Mouse (Mus musculus): Measurements from ENCODE around the gene Fgr.
"Not testable (repeated sequence)": the region's sequence is repeated elsewhere in the genome, so short reads cannot be mapped to it uniquely, and the experiment has no call there.

Fgr gene

DNA sequence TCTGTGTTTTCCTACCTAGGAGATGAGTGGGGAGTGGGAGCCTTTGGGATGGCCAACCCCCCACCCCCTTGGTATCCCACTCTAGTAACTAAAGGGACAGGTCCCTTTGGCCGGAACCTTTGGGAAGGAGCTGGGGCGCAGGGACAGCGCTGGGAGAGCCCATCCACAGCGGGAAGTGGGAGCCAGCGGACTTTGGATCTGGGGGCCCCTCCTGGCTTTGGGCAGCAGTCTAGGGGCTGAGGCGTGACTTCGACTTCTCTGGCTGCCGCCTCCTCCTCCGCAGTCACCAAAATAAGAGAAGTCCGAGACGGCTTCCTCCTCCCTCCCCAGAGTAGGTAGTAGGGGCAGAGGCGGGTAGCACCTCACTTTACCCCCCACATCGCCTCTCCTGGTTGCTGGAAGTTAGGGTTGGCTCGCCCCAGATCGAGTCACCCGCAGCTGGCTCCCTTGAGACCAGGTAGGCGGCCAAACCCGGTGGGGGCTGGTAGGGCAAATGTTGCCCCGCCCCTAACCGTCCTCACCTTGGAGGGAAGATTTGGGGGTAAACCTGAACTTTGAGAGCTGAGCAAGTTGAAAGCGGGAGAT, at the start of gene Fgr:
Gene Fgr (plus strand): TSS at position 282 of the 585 bp plus-strand sequence.
- peak; percentile 74 for DNase-seq (ENCODE audit: low read depth, low spot score)
- no peaks in the 10 kb centered on the region for H3K27me3 ChIP-seq (ENCODE audit: control insufficient read depth, insufficient read depth, low read length, poor library complexity, severe bottlenecking)
- H3K36me3 ChIP-seq (ENCODE audit: control insufficient read depth, insufficient read depth, low read length, poor library complexity, severe bottlenecking): no peaks in the 10 kb centered on the region

DNA sequence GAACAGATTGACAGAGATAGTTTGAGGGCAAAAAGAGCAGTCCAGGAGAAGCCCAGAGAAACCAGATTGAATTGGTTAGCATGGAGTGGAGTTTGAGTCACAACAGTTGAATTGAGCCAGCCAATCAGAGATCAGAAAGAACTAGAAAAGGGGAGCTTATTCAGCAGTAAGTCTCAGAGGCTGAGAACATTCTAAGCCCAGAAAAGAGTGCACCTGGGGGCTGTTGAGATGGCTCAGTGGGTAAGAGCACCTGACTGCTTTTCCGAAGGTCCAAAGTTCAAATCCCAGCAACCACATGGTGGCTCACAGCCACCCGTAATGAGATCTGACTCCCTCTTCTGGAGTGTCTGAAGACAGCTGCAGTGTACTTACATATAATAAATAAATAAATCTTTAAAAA, 47.4 kb upstream of the Fgr start:
- H3K36me3 ChIP-seq (ENCODE audit: control insufficient read depth, insufficient read depth, low read length, poor library complexity, severe bottlenecking); DNase-seq (ENCODE audit: low read depth, low spot score); H3K27me3 ChIP-seq (ENCODE audit: control insufficient read depth, insufficient read depth, low read length, poor library complexity, severe bottlenecking): not testable (repeated sequence)

DNA sequence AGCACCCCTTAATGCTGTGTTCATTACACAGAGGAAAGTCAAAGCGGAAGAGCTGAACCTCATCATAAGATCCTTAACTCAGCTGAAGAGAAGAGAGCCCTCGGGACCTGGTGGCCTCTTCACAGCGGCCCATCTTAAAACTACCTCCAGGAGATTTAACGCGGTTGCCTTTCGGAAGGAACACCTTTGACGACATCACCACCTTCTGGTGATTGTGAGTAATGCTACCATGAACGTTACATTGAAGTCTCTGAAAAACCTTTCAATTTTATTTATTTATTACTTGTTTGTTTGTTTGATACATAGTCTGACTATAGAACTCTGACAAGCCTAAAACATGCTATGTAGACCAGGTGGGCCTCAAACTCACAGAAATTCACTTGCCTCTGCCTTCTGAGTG, 43.1 kb upstream of the Fgr start:
- peak; percentile 80 for DNase-seq (ENCODE audit: low read depth, low spot score)
- H3K36me3 ChIP-seq (ENCODE audit: control insufficient read depth, insufficient read depth, low read length, poor library complexity, severe bottlenecking): no peaks in the 10 kb centered on the region
- no peaks in the 10 kb centered on the region for H3K27me3 ChIP-seq (ENCODE audit: control insufficient read depth, insufficient read depth, low read length, poor library complexity, severe bottlenecking)

DNA sequence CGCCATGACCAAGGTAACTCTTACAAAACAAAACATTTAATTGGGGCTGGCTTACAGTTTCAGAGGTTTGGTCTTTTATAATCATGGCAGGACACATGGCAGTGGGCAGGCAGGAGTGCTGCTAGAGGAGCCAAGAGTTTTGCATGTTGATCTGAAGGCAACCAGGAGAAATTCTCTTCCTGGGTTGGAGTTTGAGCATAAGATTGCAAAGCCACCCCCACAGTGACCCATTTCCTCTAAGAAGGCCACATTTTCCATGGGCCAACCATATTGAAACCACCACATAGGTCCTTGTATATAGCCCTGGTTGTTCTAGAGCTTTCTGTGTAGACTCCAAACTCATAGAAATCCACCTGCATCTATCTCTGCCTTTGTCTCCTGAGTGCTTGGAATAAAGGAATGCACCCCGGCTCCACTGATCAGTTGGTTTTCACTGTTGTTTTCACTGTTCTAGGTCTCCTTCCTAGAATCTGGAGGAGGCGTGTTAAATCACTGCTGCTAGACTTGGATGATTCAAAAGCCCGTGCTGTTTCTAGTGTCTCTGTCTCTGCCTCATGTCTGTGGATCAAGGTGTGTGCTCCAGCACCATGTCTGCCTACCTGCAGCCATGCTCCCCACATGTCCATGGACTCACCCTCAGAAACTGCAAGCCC, 41.0 kb upstream of the Fgr start:
- no peaks in the 10 kb centered on the region for H3K27me3 ChIP-seq (ENCODE audit: control insufficient read depth, insufficient read depth, low read length, poor library complexity, severe bottlenecking)
- no peak for DNase-seq (ENCODE audit: low read depth, low spot score)
- H3K36me3 ChIP-seq (ENCODE audit: control insufficient read depth, insufficient read depth, low read length, poor library complexity, severe bottlenecking): no peaks in the 10 kb centered on the region

DNA sequence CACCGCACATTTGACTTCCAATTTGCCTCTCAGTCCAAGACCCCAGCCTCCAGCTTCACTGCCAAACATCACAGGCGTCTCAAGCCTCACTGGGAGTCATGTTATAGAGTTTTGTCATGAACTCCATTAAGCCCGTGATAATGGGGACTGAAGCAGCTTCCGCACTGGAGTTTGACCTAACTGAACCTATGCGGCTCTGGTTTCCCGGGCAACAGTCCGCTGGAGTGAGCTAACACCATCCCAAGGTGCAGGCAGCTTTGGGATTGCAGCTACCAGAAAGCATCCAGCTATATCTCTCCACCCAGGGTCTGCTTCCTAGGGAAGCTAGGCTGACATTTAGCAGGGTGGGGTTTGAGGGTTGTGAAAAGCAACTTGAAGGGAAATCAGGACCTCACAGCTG, 39.3 kb upstream of the Fgr start:
- Histone ChIP-seq H3K27me3 (ENCODE audit: control insufficient read depth, insufficient read depth, low read length, poor library complexity, severe bottlenecking) (no peaks in the 10 kb centered on the region), H3K36me3 (ENCODE audit: control insufficient read depth, insufficient read depth, low read length, poor library complexity, severe bottlenecking) (no peaks in the 10 kb centered on the region)
- DNase-seq (ENCODE audit: low read depth, low spot score): no peak

DNA sequence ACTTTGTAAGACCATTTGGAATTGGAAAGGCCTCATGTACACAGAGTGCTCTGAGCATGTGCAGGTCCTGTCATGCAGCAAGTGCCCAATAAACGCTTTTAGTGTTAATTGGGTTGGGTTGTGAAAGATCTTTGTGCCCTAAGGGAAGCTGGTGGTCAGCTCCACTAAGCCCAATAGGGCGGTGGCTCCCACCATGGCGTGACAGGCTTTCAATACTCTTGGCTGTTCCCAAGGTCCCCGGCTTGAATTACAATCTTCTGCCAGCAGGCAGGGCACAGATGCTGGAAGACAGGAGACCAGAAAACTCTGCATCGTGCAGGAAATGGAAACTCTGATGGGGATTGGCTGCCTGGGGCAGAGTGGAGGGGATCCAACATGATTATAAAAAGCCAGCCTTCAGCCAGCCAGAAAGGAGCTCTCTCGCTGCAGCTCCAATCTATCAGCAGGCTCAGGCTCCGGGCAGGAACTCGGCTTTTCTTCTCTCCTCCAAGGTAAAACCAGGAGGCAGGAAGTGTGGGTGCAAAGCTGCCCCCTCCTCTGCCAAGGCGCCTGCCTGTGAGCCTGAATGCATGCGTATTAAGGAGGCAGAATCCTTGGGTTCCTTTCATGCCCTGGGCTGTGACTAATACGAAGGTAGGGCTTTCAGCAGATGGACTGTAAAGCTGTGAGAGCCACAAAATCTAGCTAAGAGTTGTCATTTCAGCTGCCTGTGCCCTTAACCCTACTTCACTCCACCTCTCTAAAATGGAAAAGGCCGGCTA, 35.5 kb upstream of the Fgr start:
- Histone ChIP-seq H3K27me3 (ENCODE audit: control insufficient read depth, insufficient read depth, low read length, poor library complexity, severe bottlenecking) (no peaks in the 10 kb centered on the region), H3K36me3 (ENCODE audit: control insufficient read depth, insufficient read depth, low read length, poor library complexity, severe bottlenecking) (no peaks in the 10 kb centered on the region)
- no peak for DNase-seq (ENCODE audit: low read depth, low spot score)

DNA sequence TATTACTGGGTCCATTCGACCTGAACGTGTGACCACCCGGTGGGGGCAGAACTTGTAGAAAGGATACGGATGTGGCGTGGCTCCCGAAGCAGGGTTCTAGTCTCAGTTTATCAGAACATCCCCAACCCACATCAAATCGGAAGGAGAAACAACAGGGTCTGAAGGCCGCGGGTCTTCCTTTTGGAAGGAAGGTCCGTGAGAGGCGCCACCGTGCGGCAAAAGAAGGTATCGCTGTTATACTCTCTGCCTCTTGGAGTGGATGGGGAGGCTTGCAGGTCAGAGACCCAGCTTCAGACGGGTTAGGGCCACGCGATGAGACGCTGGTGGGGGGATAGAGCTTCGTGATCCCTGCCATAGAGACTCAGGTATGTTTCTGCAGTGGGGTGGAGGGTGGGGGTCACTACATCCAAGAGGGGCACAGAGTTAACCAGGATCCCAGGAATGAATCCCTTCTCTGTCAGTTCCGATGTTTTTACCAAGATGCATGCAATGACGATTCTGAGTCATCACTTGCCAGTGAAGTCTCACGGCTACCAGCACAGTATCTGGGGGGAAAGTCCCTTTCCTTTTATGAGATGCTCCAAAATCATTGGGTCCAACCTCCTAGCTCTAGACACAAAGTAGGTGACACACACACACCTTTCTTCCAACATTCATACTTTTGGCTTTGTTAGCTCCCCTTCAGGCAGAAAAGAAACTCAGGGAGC, 34.3 kb upstream of the Fgr start:
- Histone ChIP-seq H3K27me3 (ENCODE audit: control insufficient read depth, insufficient read depth, low read length, poor library complexity, severe bottlenecking) (no peaks in the 10 kb centered on the region), H3K36me3 (ENCODE audit: control insufficient read depth, insufficient read depth, low read length, poor library complexity, severe bottlenecking) (no peaks in the 10 kb centered on the region)
- peak; percentile 76 for DNase-seq (ENCODE audit: low read depth, low spot score)

DNA sequence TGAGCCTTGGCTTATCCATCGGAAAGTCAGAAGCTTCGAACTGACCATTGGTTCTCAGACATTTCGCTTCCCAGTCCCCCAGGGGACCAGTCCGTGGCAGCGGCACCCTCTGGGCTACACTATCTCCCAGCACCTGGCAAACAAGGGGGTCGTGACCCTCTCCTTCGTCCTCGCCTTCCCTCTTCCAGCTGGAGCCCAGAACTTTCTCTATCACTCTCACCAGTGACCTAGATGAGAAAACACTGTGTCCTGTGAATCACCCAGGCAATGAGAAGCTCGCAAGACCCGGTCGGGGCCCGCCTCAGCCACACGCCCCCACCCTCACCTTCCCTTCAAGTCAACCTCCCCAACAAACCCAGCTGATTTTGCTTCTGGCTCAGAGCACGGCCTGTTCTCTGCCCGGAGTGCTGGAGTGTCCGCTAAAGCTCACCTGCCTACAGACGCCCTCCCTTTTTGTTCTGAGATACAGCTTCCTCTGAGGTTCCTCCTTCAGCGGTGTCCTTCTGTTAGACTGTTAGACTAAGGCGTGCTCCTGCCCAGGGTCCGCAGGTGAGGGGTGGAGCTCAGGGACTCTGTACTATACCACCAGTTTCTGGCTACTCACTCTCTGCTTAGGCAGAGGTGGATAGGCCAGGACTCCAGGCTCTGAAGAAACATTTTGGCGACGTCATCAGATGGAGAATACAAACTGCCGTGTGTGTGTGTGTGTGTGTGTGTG, 32.7 kb upstream of the Fgr start:
- no peak for DNase-seq (ENCODE audit: low read depth, low spot score)
- Histone ChIP-seq H3K36me3 (ENCODE audit: control insufficient read depth, insufficient read depth, low read length, poor library complexity, severe bottlenecking) (no peaks in the 10 kb centered on the region), H3K27me3 (ENCODE audit: control insufficient read depth, insufficient read depth, low read length, poor library complexity, severe bottlenecking) (no peaks in the 10 kb centered on the region)

DNA sequence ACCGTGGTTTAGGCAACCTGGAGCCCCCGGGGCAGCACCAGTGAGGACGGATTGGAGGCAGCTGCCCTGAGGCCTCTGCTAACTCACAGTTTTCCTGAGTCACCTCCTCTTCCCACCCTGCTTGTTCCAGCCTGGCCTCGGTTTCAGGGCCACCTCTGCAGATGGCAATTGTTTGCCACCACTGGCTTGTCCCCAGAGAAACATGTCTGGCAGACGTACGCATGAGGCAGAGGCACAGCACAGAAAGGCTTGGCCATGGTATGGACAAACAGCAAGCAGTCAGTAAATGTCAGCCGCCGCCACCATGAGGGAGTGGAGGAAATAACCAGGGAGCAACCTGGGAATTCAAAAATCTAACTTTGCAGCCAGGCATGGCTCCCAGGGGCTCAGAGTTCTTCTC, 30.8 kb upstream of the Fgr start:
- no peak for DNase-seq (ENCODE audit: low read depth, low spot score)
- H3K36me3 ChIP-seq (ENCODE audit: control insufficient read depth, insufficient read depth, low read length, poor library complexity, severe bottlenecking): no peaks in the 10 kb centered on the region

DNA sequence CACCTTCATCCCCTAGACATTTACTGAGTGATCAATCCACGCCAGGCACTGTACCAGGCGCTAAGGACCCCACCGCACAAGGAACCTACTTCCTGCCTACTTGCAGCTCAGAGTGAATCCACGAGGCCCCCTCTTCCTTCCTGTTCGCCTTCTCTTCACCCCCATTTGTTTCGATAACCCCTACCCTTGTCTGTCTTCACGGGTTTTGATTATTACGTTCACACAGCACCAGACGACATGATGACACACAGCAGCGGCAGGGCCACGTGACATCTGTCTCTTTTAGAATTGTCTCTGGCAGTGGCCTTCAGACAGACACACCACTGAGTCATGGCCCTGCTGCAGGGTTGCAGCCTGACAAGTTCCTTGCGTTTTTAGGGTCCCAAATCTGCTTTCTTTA, 29.8 kb upstream of the Fgr start:
- peak; percentile 46 for DNase-seq (ENCODE audit: low read depth, low spot score)
- no peaks in the 10 kb centered on the region for H3K36me3 ChIP-seq (ENCODE audit: control insufficient read depth, insufficient read depth, low read length, poor library complexity, severe bottlenecking)
- H3K27me3 ChIP-seq (ENCODE audit: control insufficient read depth, insufficient read depth, low read length, poor library complexity, severe bottlenecking): no peaks in the 10 kb centered on the region

More for the DNA sequence above, 30.8 kb upstream of the Fgr start:
- no peaks in the 10 kb centered on the region for H3K27me3 ChIP-seq (ENCODE audit: control insufficient read depth, insufficient read depth, low read length, poor library complexity, severe bottlenecking)

DNA sequence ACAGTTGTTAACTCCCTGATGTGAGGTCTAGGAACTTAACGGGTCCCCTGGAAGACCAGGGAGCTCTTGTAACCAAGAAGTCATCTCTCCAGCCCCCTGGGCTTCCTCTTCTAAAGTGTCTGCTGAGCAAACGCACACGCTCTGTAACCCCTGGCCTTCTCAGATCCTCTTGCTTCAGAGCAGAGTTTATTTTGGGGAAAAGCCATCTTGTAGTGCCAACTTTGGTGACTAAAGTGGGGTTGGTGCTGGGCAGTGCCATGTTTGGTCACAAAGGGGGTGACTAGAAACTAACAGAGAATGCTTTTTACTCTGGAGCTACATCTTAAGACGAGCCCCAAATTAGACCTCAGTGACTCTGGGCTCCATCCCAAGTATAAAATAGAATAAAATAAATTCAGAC, 29.1 kb upstream of the Fgr start:
- DNase-seq (ENCODE audit: low read depth, low spot score): no peak

DNA sequence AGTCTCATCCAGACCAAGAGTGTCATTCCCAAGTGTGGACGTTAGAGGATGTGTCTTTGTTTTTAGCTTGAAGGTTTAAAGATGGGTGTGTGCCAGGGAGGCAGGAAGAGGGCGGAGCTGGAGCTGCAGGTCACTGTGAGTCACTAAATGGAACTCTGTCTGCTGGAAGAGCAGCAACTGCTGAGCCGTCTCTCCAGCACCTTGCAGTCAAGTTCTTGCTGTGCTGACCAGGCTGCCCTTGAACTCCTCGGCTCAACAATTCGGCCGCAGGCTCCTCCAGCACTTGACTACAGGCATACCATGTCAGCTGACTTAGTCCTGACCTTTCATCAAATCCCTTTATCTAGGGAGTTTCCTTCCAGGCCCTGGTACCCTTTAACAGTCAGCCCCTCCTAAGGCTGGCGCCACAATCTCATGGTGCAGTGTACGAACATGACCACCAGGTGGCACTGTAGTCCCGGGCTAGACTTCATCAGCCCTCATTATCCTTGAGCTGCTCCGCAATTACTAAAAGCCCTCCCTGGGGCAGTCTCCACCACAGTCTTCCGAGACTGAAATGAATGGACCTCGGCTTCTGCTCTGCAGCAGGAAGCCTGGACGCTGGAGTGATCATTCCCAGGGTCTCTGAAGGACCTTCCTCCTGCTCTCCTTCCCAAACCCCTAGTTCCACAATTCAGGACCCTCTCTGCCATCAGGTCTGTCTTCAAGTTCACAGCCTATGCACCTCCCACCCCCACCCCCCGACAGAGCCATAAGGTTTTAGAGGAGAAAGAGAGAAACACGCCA, 28.4 kb upstream of the Fgr start:
- peak; percentile 92 for DNase-seq (ENCODE audit: low read depth, low spot score)
- Histone ChIP-seq H3K36me3 (ENCODE audit: control insufficient read depth, insufficient read depth, low read length, poor library complexity, severe bottlenecking) (no peaks in the 10 kb centered on the region), H3K27me3 (ENCODE audit: control insufficient read depth, insufficient read depth, low read length, poor library complexity, severe bottlenecking) (no peaks in the 10 kb centered on the region)

More for the DNA sequence above, 29.1 kb upstream of the Fgr start:
- H3K36me3 ChIP-seq (ENCODE audit: control insufficient read depth, insufficient read depth, low read length, poor library complexity, severe bottlenecking): no peaks in the 10 kb centered on the region
- no peaks in the 10 kb centered on the region for H3K27me3 ChIP-seq (ENCODE audit: control insufficient read depth, insufficient read depth, low read length, poor library complexity, severe bottlenecking)

DNA sequence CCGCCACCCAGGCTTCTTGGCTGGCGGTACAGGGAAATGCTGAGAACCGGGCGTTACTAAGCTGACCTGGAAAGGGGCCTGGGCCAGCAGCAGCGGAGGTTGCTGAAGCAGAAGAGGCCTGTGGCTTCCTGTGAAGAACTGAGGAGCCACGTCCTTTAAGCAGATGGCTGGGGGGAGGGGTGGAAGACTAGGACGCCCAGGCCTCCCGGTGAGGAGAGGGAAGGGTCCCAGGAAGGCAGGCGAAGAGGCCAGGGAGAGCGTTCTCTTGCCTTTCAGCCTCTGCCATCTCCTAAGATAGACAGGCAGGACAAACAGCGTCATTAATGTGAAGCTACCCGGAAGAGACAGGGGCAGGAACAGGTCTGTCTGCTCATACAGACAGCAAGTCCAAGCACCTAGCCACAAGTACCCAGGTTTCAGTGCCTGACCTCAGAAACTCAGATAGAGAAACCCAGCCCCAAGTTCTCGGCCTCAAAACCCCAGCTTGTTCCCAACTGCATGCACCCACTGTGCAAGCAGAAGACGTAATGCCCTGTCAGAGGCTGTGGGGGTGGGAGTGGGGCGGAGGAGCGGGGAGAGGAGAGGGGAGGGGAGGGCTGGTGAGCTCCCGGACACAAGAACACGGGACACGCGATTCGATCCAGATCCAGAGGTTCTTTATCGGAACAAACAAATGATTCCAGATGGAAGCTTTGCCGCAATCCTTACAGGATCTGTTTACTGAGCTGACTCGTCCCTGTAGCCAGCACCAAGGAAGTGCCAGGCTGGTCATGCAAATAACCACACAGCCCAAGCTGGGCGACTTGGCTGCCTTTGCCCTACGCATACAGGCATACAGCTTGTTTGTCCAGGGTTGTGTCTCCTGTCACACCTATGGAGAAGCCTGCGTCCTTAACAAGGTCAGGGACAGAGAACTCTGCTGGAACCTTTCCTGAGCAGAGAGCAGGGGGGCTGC, 27.6 kb upstream of the Fgr start:
- Histone ChIP-seq H3K27me3 (ENCODE audit: control insufficient read depth, insufficient read depth, low read length, poor library complexity, severe bottlenecking) (no peaks in the 10 kb centered on the region), H3K36me3 (ENCODE audit: control insufficient read depth, insufficient read depth, low read length, poor library complexity, severe bottlenecking) (no peaks in the 10 kb centered on the region)
- peak; percentile 66 for DNase-seq (ENCODE audit: low read depth, low spot score)

Measured in splenic B cell, adult 2 months (primary cell).